Mouse (Mus musculus): ENCODE data around the gene Lingo1.

The Lingo1 gene

DNA sequence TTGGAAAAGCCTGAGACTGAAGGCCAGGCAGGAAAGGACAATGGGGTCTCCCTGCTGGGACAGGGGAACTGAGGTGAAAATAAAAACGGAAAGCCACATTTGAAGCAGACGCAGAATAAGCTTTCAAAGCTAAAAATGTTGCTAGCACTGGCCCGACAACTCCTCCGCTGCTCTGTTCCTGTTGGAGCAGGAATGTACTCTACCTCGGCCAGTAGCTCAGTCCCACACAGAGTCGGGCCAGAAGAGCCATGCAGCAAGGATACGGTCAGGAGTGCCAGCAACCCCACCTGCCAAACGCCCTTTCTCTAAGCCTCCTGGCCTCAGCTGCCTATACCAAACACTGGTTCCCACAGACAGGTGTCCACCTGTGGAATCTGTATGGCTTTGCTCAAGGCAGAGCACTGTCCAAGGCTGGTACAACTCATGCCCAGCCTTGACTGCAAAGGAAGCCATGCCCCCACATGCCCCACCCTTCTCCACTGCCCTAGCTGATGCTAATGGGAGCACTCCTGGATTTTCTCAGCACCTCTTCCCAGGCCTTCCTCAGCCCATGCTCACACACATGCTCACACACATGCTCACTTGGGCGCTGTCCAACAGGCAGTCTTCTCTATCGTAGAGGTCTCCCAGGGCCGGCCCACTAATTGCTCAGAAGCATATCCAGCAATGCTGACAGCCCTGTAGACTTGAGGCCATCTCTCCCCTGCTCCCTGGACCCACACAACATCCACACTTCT lies 74.0 kb downstream of the Lingo1 start:
- DNase-seq: no peak

DNA sequence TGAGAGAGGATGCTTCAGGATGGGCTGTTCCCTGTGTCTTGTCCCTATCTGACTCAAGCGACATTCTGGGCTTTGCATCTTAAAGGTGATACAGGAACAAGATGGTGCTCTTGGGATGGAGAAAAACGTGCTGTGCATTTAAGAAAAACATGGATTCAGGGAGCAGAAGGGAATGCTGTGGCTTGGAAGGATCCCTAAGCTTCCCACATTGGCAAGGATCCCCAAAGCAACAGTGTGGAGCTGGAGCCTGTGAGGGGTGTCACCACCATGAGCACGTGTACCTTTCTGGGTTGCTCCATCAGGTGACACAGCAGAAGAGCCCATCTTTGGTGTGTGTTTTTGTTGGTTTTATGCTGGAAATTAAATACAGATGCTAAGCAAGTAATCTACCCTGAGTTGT lies 77.3 kb downstream of the Lingo1 start:
- DNase-seq: no peak

DNA sequence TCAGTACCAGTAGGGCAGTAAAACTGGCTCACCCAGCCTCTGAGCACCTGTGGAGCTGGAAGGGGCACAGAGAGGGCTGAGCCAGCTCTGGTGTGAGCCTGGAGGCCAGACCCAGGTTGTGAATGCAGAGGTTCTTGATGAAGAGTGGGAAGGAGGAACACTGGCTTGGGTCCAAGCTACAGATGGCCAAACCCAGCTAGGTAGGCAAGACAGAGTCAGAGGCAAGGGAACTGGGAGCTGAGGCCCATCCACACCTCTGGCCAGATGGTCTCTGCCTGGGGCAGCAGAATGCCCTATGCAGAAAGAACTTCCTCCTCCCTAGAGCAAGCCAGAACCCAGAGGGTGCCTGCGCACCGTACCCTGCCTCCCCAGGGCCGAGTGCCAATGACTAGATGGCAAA lies 79.7 kb downstream of the Lingo1 start:
- DNase-seq: no peak

DNA sequence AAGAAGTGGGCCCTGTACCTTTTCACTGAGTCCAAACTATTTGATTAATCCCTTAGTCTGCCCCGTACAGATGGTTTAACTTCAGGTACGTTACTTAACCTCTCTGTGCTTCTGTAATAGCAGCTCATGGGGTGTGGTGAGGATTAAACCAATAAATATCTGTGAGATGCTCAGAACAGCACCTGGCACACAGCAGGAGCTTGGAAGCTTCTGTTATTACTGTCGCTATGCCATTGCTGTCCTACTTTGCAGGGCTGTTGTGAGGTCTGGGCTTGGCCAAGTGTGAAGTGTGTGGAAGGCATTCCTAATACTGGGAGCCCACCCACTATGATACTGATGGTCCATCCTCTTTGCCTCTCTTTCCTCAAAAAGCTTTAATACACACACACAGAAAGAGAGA lies 80.2 kb downstream of the Lingo1 start:
- no peak for DNase-seq

DNA sequence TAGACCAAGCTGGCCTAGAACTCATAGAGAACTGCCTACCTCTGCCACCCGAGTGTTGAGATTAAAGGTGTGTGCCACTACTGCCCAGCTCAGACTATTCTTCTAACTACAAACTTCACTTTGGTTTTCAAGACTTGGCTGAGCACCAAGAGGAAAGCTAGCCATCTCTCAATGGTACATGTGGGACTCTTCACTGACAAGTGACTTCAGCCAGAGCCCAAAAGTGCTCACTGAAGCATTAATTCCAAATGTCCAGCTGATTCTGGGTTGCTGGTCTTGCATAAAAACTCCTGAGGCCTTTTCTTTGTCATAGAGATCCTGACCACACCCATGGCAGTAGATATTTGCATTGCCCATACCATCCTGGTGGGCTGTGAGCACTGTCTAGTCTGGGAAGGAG lies 81.9 kb downstream of the Lingo1 start:
- DNase-seq: peak; percentile 63

DNA sequence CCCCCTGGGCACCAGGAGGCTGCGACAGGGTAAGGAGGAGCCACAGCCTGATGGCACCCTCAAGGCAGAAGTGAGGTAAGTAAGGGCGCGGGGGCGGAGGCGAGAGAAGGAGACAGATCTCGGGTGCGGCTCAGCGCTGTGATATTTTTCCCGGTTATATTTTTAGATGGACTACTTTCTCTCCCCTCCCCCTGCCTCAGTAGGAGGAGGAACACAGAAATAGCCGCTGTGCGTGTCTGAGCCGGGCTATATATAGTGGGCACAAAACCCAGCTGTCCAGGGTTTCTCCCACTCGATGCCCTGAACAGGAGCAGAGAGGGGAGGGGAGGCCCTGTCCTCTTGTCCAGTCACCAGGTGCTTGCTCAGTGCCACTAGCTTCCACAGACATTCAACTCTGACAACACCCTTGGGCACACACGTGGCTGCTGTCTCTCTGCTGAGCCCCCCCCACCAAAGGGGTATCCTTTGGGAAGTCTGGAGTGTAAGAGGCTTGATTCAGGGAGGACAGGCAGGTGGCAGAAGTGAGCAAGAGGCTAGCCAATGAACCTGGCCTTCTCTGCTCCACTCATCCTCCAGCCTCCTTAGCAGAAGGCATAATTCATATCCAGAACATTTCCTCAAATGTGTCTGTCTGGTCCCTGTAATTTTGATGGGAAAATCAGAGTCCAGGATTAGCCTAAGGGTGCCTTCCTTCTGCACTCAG lies 83.5 kb downstream of the Lingo1 start:
- no peak for DNase-seq

DNA sequence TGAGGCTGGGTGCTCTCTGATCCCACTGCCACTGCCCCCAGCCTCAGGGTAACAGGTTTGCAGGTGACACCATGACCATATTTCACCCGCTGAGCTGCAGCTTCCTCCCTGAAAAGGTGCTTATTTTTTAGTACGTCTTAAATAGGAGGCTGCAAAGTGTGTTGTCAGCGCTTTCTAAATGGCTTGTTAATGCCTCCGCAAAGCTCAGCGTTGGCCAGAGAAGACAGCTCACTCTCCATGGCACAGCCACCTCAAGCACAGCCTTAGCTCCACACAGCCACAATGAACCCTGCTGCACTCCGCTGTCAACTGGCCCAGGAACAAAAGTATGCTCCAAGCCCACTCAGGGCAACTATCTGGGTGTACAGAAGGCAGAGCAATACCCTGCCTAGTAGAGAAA lies 85.3 kb downstream of the Lingo1 start:
- no peak for DNase-seq

DNA sequence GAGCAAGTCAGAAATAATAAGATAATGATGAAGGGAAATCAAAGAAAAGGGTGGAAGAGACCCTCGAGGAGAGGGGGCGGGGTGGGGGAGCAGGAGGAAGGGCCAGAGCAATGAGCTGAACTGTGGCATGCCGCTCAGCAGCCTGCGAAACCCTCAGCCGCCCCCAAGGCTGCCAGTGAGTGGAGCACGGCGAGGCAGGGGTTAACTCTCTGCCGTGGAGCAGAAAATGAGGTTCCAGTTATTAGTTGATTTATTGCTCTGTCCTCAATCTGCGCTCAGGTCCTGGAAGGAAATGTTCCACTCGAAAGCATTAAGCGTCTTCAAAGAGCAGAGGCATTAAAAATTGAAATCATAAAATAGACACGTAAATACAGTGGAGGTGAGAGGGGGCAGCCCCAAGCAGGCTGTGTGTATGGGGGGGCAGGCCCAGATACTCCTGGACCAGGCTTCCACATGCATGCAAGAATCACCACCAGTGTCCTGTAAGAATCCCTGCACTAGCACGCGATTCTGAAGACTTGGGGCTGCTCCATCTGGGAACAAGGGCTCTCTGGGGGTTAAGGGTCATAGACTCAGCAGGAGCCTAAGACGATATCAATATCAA lies 89.7 kb downstream of the Lingo1 start:
- no peak for DNase-seq

DNA sequence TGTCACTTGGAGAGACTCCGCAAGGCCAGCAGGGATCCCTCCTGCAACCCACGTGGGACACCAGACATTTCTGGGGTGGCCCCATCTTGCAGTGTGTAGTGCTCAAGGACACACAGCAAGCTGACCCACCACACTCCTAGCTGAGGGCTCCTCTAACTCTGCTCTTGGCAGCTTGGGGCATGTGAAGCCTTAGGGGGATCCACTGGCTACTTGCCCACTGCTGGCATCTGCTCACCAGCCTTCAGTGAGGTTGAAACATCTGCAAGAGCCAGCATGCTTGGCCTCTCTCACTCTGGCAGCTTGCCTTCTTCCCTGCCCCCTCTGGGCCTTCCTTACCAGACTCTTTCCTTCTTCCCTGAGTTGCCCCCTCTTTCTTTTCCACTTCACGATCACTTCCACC lies 94.9 kb downstream of the Lingo1 start:
- no peak for DNase-seq

DNA sequence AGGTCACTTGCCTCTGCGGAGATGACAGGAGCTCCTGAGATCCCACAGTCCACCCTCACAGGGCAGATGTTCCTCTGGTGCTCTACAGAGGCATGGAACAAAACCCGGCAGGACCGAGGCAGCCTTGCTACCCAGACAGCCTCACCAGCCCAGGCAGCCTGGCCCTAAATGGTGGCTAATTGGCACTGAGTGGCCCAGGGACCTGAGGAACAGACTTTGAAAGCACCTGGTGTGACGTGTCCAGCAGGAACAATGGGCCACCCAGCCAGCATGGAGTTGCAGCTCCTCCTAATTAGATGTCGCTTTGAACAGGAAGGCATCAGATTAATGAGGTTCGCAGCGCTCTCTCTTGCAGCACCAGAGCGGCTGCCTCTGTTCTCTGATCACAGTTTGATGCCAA lies 95.4 kb downstream of the Lingo1 start:
- no peak for DNase-seq

DNA sequence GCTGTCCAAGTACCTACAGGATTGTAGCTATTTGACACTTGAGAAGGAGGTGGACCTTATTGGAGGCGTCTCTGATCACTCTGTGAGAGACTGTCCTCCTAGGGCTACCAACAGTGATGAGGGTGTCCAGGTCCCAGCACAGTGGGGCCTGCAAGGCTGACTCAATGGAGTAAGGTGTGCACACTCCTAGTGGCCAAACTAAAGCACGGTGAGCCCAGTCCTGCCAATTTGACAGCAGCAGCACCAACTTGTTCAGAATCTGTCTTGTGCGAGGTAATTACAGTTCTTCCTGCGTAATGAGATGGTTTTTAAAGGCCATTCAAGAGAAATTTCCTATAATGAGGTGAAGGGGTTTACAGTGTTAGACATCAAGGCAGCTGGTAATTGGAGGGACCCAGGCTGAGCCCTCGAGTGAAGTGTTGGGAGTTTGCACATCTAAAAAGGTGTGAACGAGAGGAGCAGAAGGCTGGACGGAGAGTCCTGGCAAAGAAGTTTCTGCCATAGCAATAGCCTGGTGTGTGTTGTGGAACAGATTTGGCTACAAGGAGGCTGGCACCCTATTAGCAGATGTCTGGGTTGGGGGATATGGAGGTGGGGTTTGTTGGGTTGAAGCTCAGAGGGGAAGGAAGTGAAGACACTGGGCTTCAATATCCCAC lies 97.4 kb downstream of the Lingo1 start:
- DNase-seq: no peak

DNA sequence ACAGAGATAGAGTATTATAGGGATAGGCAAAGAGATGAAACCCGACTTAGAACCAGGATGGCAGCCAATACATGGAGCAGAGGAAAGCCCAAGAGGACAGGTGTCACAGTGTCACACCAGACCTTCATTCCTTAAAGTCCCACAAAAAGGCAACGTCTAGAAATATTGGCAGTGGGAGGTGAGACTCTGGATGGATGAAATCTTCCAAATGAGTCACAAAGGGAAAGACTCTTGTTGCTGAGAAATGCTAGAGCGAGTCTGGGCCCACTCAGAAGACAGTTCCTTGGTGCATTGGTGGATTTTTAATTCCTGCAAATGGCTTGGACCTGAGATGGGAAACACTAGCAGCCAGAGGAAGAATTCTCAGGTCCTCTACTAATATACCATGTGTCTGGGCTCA lies 102.2 kb downstream of the Lingo1 start:
- no peak for DNase-seq

DNA sequence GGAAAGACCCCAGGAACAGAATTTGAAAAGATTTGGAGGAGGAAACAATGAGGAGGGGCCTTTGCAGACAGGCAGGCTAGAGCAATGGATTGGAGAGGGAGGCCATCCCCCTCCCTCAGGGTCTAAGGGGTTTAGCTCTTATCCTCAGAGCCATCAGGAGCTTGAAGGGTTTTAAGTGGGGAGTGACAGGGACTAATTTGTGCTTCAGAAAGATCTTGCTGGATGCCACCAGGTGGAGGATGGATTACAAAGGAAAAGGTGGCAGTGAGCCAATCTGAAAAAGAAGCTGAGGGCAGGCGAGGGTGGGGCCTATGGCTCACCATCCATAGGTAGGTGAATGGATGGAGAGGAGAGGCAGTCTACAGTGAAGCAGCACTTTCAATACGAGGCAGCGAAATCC lies 105.0 kb downstream of the Lingo1 start:
- no peak for DNase-seq

DNA sequence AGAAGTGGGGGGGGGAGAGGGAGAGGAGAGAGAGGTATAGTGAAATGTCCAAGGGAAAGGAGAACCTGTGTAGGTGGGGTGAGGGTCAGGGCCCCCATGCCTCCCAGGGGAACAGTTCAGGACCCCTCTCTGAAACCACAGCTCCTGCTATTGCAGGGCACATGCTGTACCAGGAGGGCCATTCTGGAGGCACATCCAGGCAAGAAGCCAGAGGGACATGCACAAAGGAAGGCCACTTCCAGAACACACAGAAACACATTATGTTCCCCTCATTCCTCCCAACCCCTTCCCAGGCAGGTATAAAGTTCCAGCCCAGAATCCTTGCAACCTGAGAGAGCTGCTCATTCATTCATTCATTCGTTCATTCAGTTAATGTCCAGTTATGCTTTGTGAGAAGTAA lies 105.6 kb downstream of the Lingo1 start:
- DNase-seq: no peak

DNA sequence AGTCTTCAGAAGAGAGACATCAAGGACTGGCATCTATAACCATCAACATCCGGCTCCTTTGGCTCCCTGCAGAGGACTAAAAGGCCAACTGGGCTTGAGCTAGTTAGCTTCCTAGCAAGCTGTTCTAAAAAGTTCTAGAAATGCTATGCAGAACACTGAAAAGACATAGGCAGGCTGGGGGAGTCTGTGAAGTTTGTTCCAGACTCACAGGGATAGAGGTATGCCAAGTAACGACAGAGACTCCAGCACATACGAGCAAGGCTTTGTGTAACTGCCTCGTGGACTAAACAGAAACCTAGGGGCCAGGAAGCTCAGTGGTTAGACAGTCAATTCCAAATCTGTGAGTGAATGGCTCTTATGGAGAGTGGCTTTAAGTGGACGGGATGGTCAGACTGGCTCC lies 108.8 kb downstream of the Lingo1 start:
- no peak for DNase-seq

DNA sequence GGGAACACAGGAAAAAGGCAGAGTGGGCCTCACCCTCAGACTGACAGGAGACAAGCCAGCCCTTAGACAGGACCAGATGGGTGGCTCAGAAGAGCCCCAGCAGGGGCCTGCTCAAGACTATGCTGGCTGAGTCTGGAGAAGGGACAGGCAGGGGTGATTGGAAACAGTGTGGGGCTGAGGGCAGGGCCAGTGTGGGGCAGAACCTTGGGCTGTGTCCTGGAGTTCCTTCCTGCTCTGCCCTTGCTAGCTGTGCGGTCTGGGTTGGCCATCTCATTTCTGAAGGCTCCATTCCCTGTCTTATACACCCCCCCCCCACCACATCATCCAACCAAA lies 109.2 kb downstream of the Lingo1 start:
- DNase-seq: peak; percentile 14

DNA sequence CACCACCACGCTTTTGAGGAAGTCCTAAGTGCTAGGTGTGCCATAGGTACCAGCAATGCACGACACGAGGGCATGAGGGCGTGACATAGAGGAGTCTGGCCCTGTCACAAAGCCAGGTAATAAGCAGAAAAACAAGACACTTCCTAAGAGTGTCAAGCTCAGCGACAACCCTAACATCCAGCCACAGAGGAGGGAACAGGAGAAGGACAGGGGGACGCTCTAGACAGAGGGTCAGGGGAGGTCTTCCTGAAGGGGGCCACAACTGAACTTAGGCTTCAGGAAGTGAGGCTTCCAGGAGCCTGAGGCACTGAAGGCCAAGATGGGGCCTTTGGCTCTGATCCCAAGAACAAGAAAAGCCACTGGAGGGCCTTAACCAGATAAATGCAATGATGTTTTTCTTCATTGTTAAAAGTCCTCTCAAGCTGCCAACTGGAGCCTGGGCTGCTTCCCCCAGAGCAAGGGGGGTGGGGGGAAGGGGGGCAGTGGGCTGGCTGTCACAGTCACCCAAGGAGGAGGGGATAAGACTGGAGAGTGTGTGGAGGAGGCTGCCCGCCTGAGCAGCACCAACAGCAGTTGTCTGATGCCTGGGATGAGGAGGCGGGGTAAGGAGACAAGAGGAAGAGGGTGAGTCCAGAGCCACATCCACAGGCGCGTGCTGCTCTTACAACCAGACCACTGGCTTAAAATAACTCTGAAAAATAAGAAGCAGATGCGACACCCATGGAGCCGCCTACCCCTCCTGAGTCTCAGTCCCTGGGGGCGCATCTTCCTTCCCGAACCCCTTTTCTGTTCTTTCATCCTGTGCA lies 109.7 kb downstream of the Lingo1 start:
- DNase-seq: peak; percentile 68

DNA sequence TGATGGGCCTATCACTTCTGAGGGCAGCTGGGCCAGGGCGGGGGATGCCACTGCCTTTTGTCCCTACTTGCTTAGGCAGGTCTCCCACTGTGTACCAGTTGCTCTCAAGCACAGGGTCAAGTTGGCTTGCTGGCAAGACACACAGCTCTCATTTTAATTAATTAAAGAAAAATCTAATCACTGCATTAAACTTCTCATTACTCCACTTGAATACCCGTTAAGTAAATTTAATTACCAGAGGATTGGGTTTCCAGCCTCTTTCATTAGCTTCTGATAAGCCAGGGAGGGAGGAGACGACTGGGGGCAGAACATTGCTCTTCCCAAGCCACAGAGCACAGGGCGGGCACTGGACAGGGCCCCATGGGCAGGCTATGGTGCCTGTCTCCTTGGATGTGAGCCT lies 113.4 kb downstream of the Lingo1 start:
- no peak for DNase-seq

DNA sequence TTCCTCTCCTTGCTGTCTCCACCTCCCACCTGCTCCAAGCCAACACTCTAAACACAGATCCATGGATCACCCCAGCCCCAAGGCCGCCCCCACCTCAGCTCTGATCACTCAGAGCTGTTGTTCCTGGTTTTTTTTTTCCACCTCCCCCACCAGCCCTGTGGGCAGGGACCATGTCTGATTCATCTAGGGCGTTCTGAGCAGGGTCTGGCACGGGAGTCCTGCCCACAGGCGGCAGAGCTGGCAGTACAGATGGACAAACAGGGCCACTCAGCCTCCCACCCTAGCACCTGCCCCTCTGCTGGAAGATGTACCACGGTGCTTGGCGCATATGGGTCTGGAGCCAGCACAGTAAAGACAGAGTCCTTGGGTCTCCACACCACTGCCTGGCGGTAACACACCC lies 114.3 kb downstream of the Lingo1 start:
- no peak for DNase-seq

DNA sequence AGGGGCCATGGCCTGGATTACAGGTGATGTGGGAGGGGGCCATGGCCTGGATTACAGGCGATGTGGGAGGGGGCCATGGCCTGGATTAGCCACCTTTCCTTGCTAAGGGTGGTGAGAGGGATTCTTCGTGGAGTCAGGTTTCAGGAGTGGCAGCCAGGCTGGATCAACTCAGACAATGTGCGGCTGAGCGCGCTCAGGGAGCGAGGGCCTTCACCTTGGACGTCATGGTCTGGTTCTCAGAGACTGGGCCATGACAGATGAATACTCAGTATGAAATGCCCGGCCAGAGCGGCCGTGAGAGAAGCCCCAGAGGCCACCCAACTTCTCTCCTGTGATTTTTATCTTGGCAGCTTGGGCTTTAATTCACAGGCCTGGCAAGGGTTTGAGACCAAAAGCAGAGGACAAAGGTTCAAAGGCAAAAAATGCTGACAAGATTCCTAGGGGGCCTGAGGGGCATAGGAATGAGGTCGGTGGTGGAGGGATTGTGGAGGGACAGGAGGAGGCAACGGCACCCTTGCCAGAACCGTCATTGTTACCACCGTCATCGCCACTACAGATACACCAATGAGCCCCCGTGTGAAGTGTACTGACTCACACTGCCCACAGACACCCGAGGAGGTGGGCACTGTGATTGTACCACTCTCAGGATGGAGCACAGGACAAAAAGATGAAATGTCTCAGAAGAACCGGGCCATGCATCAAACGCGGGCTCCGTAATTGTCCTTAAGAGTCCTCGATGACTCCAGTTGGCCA lies 117.2 kb downstream of the Lingo1 start:
- DNase-seq: no peak

DNA sequence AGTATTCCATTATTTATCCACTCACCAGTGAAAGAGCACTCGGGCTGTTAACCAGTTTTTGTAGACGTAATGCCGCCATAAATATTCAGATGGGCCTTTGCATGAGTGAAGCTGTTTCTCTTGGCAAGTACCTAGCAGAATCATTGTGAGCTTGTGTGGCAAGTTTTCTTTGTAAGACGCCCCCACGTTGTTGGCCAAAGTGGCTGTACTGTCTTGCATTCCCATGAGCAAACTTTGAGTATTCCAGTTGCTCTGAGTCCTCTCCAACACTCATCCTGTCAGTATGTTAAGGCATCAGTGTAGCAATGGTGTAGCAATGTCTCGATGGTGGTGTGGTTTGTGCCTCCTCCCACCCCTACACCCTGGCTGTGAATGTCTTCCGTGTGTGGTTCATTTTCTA lies 120.6 kb downstream of the Lingo1 start:
- no peak for DNase-seq

DNA sequence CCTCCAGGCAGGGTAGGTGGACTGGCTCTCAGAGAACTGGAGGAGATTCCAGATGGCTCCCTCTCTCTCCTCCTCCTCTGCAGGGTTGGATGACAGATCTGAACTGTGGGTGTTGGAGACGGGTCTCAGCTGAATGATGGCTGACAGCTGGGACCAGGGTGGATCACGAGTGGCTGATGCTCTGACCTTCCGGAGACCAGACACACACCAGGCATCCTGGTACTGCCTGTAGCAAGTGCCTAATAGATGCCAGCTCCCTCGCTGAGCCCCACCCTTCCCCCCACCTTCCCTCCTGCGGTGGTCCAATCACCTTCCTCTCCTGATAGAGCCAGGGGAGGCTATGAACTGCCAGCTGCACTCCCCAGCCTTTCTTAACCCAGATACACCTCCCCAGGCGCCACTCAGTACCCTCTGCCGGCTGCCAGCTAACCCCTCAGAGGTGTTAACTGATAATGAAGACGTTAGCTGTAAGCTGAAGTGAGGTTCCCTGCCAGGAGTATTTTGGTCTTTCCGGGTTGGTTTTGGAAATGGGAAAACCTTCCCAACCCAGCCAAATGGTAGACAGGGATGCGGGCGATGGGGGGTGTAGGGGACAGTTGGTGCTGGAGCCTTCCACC lies 126.6 kb downstream of the Lingo1 start:
- DNase-seq: peak; percentile 56
